Mouse (Mus musculus): ENCODE results near the gene Allc. TPM values are rescaled to one million over a fixed set of nuclear protein-coding genes. Genes with fewer than 3 reads are reported as not detected.

Gene Allc
- total and polyA plus RNA-seq, 2 experiments from 2014 or later = 0.16 to 0.58 TPM

- DNase-seq (ENCODE audit: low spot score) (peak; percentile 37), ATAC-seq (ENCODE audit: low FRiP score) (no peak)
- no peaks in the 10 kb centered on the region for H3K9me3 ChIP-seq (ENCODE audit: low read length)
- H3K27ac ChIP-seq (ENCODE audit: low read depth, low read length) = no peak overlapping the region
- H3K36me3 ChIP-seq (ENCODE audit: insufficient read depth, low read length) = no peaks in the 10 kb centered on the region
- 87% methylated on average over 3 of the region's 3 CpGs for WGBS
- H3K4me1 ChIP-seq (ENCODE audit: insufficient read depth, low read length) = no peaks in the 10 kb centered on the region
- no peak overlapping the region for H3K4me2 ChIP-seq (ENCODE audit: low read depth, low read length, poor library complexity, severe bottlenecking)
- no peaks in the 10 kb centered on the region for H3K27me3 ChIP-seq (ENCODE audit: insufficient read depth, low read length)
- no peak overlapping the region for H3K9ac ChIP-seq (replicated peaks; ENCODE audit: low read length, poor library complexity, severe bottlenecking)
- no peak overlapping the region for H3K4me3 ChIP-seq (ENCODE audit: low read depth, low read length)
- no peak for TF ChIP-seq CTCF (IDR thresholded peaks at IDR 0.05)
Observed at GRCm38 (mm10) chr12:28578147-28578546, 4.2 kb downstream of the Allc start.

GRCm38 (mm10) chr12:28575366-28576070, 6.8 kb downstream of the Allc start:
- H3K9ac ChIP-seq (replicated peaks; ENCODE audit: low read length, poor library complexity, severe bottlenecking) = no peak overlapping the region
- no peak for TF ChIP-seq CTCF (IDR thresholded peaks at IDR 0.05)
- no peak overlapping the region for H3K27ac ChIP-seq (ENCODE audit: low read depth, low read length)
- H3K4me3 ChIP-seq (ENCODE audit: low read depth, low read length) = no peak overlapping the region
- H3K27me3 ChIP-seq (ENCODE audit: insufficient read depth, low read length) = no peaks in the 10 kb centered on the region
- no peaks in the 10 kb centered on the region for H3K36me3 ChIP-seq (ENCODE audit: insufficient read depth, low read length)
- no peak for DNase-seq (ENCODE audit: low spot score)
- ATAC-seq (ENCODE audit: low FRiP score) = no peak
- H3K4me1 ChIP-seq (ENCODE audit: insufficient read depth, low read length) = no peaks in the 10 kb centered on the region; the same call in 1 of the 2 replicates
- H3K9me3 ChIP-seq (ENCODE audit: low read length) = no peaks in the 10 kb centered on the region
- 77% methylated on average over 6 of the region's 6 CpGs for WGBS
- H3K4me2 ChIP-seq (ENCODE audit: low read depth, low read length, poor library complexity, severe bottlenecking) = no peak overlapping the region

GRCm38 (mm10) chr12:28572241-28572640, 10.1 kb downstream of the Allc start:
- H3K36me3 ChIP-seq (ENCODE audit: insufficient read depth, low read length) = no peaks in the 10 kb centered on the region
- WGBS = 55% methylated on average over 2 of the region's 2 CpGs
- no peak overlapping the region for H3K4me3 ChIP-seq (ENCODE audit: low read depth, low read length)
- no peak overlapping the region for H3K4me2 ChIP-seq (ENCODE audit: low read depth, low read length, poor library complexity, severe bottlenecking)
- DNase-seq (ENCODE audit: low spot score) (peak; percentile 56), ATAC-seq (ENCODE audit: low FRiP score) (0 out of 2 replicates have a peak, but pooled peaks have one; percentile 11)
- H3K4me1 ChIP-seq (ENCODE audit: insufficient read depth, low read length) = no peaks in the 10 kb centered on the region; the same call in 1 of the 2 replicates
- no peak overlapping the region for H3K9ac ChIP-seq (replicated peaks; ENCODE audit: low read length, poor library complexity, severe bottlenecking)
- H3K27me3 ChIP-seq (ENCODE audit: insufficient read depth, low read length) = no peaks in the 10 kb centered on the region
- no peak for TF ChIP-seq CTCF (IDR thresholded peaks at IDR 0.05)
- H3K9me3 ChIP-seq (ENCODE audit: low read length) = no peaks in the 10 kb centered on the region
- H3K27ac ChIP-seq (ENCODE audit: low read depth, low read length) = peak overlapping the region; percentile 51; the same call in 1 of the 2 replicates

GRCm38 (mm10) chr12:28552299-28552698, 30.0 kb downstream of the Allc start, which contains the start of gene Dcdc2c:
Dcdc2c (minus strand) TSS chr12:28552399.
- 81% methylated on average over 15 of the region's 15 CpGs for WGBS
- H3K4me2 ChIP-seq (ENCODE audit: low read depth, low read length, poor library complexity, severe bottlenecking) = no peak within 1 kb of the TSS
- no peak within 1 kb of the TSS for H3K9ac ChIP-seq (replicated peaks; ENCODE audit: low read length, poor library complexity, severe bottlenecking)
- no peak within 1 kb of the TSS for H3K27ac ChIP-seq (ENCODE audit: low read depth, low read length)
- no peak within 1 kb of the TSS for H3K4me3 ChIP-seq (ENCODE audit: low read depth, low read length)
- H3K4me1 ChIP-seq (ENCODE audit: insufficient read depth, low read length) = no peaks in the 10 kb centered on the region
- no peaks in the 10 kb centered on the region for H3K36me3 ChIP-seq (ENCODE audit: insufficient read depth, low read length)
- DNase-seq (ENCODE audit: low spot score) (no peak), ATAC-seq (ENCODE audit: low FRiP score) (no peak)
- no peaks in the 10 kb centered on the region for H3K9me3 ChIP-seq (ENCODE audit: low read length)
- H3K27me3 ChIP-seq (ENCODE audit: insufficient read depth, low read length) = no peaks in the 10 kb centered on the region
- TF ChIP-seq CTCF (IDR thresholded peaks at IDR 0.05) = no peak

GRCm38 (mm10) chr12:28551775-28552174, 30.5 kb downstream of the Allc start:
- DNase-seq (ENCODE audit: low spot score) (no peak), ATAC-seq (ENCODE audit: low FRiP score) (no peak)
- Histone ChIP-seq H3K4me1 (ENCODE audit: insufficient read depth, low read length) (no peaks in the 10 kb centered on the region), H3K27ac (ENCODE audit: low read depth, low read length) (no peak overlapping the region), H3K4me2 (ENCODE audit: low read depth, low read length, poor library complexity, severe bottlenecking) (no peak overlapping the region), H3K9me3 (ENCODE audit: low read length) (no peaks in the 10 kb centered on the region), H3K4me3 (ENCODE audit: low read depth, low read length) (no peak overlapping the region), H3K27me3 (ENCODE audit: insufficient read depth, low read length) (no peaks in the 10 kb centered on the region), H3K36me3 (ENCODE audit: insufficient read depth, low read length) (no peaks in the 10 kb centered on the region), H3K9ac (replicated peaks; ENCODE audit: low read length, poor library complexity, severe bottlenecking) (no peak overlapping the region)
- 73% methylated on average over 18 of the region's 18 CpGs for WGBS
- TF ChIP-seq CTCF (IDR thresholded peaks at IDR 0.05) = no peak

GRCm38 (mm10) chr12:28548887-28549286, 33.4 kb downstream of the Allc start:
- 52% methylated on average over 4 of the region's 4 CpGs for WGBS
- Histone ChIP-seq H3K27me3 (ENCODE audit: insufficient read depth, low read length) (no peaks in the 10 kb centered on the region), H3K36me3 (ENCODE audit: insufficient read depth, low read length) (no peaks in the 10 kb centered on the region), H3K9me3 (ENCODE audit: low read length) (no peaks in the 10 kb centered on the region), H3K4me2 (ENCODE audit: low read depth, low read length, poor library complexity, severe bottlenecking) (no peak overlapping the region), H3K27ac (ENCODE audit: low read depth, low read length) (no peak overlapping the region), H3K9ac (replicated peaks; ENCODE audit: low read length, poor library complexity, severe bottlenecking) (no peak overlapping the region), H3K4me3 (ENCODE audit: low read depth, low read length) (no peak overlapping the region), H3K4me1 (ENCODE audit: insufficient read depth, low read length) (no peaks in the 10 kb centered on the region)
- no peak for DNase-seq (ENCODE audit: low spot score)
- TF ChIP-seq CTCF (IDR thresholded peaks at IDR 0.05) = no peak
- no peak for ATAC-seq (ENCODE audit: low FRiP score)
